Mouse (Mus musculus): ENCODE data around the gene Igdcc4. TPM values are rescaled to one million over a fixed set of nuclear protein-coding genes. Genes with fewer than 3 reads are reported as not detected.
"Not testable (repeated sequence)": the region's sequence is repeated elsewhere in the genome, so short reads cannot be mapped to it uniquely, and the experiment has no call there.

Igdcc4 gene
- 6.8 and 9.4 TPM in 2 replicates for polyA plus RNA-seq (2015; fragmentation: Nextera tagmentation; extraction: Ambion mirVana)

DNA sequence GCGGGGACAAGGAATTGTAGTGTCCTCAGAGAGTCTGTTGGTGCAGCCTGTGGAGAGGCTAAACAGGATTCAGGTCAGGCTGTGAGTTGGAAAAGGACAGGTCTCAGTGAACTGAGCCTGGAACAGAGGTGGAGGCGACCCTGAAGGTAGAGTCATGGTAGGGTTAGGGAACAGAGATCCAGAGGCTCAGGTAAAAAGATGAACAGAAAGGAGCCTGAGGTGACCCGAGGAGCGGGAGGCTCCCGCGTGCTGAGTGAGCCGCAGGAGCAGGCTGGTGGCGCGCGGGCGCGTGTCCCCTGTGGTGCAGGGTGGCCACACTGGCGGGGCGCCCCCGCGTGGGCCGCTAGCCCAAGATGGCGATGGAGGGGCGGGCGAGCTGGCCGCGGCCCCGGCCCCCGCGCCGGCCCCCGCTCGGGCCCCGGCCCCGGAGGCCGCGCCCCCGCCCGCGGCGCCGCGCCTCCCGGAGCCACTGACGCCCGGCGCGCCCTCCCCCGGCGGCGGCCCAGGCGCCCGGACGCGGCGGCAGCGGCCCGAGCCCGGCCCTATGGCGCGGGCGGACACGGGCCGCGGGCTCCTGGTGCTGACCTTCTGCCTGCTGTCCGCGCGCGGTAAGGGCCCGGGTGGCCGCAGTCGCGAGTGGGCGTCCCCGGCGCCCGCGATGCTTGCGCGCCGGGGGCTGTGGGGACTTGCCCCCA, at the start of gene Igdcc4:
TSS of gene Igdcc4 (plus strand) at position 496 of the 695 bp plus-strand sequence.
- Histone ChIP-seq H3K9me3 (replicated peaks; ENCODE audit: control insufficient read depth, low read length) (peaks cover 3% of the 10 kb centered on the region; the same call in 1 of the 2 replicates), H3K27me3 (ENCODE audit: control insufficient read depth, insufficient read depth, low read depth, low read length) (peaks cover 46% of the 10 kb centered on the region), H3K36me3 (ENCODE audit: control insufficient read depth, insufficient read depth) (no peaks in the 10 kb centered on the region), H3K4me2 (ENCODE audit: low read depth, low read length) (peak within 1 kb of the TSS; percentile 67), H3K4me1 (ENCODE audit: control insufficient read depth, low read depth, low read length) (no peaks in the 10 kb centered on the region), H3K27ac (ENCODE audit: low read length) (peak within 1 kb of the TSS; percentile 84), H3K9ac (ENCODE audit: low read depth, low read length) (peak within 1 kb of the TSS; percentile 59), H3K4me3 (ENCODE audit: low read depth, low read length) (peak within 1 kb of the TSS; percentile 61)
- peak; percentile 49 for ATAC-seq (ENCODE audit: low read depth)
- 2% methylated on average over 51 of the region's 76 CpGs for WGBS (ENCODE audit: insufficient replicate concordance)

DNA sequence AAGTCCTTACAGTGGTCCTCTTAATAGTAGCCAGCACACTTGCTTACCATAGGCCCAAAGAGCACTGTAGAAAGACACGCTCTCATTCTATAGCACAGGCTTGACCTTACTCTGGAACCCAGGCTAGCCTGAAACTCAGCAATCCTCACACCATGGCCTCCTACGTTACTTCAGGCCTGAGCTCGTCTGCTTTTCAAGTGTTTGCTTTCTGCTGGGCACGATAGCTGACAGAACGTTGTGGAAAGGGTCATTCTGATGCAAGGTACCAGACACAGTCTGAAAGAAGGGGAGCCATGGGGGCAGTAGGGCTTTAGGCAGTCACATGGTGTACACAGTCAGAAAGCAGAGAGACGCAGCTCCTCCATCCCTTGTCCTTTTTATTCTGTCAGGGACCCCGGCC, 37.0 kb upstream of the Igdcc4 start:
- Histone ChIP-seq H3K9me3 (replicated peaks; ENCODE audit: control insufficient read depth, low read length) (no peaks in the 10 kb centered on the region), H3K4me3 (ENCODE audit: low read depth, low read length) (no peak overlapping the region), H3K4me1 (ENCODE audit: control insufficient read depth, low read depth, low read length) (peaks cover 3% of the 10 kb centered on the region; the same call in 1 of the 2 replicates), H3K36me3 (ENCODE audit: control insufficient read depth, insufficient read depth) (peaks cover 62% of the 10 kb centered on the region), H3K27ac (ENCODE audit: low read length) (no peak overlapping the region), H3K27me3 (ENCODE audit: control insufficient read depth, insufficient read depth, low read depth, low read length) (no peaks in the 10 kb centered on the region), H3K9ac (ENCODE audit: low read depth, low read length) (no peak overlapping the region), H3K4me2 (ENCODE audit: low read depth, low read length) (no peak overlapping the region)
- WGBS (ENCODE audit: insufficient replicate concordance) = 85% methylated on average over 7 of the region's 7 CpGs
- ATAC-seq (ENCODE audit: low read depth) = no peak

DNA sequence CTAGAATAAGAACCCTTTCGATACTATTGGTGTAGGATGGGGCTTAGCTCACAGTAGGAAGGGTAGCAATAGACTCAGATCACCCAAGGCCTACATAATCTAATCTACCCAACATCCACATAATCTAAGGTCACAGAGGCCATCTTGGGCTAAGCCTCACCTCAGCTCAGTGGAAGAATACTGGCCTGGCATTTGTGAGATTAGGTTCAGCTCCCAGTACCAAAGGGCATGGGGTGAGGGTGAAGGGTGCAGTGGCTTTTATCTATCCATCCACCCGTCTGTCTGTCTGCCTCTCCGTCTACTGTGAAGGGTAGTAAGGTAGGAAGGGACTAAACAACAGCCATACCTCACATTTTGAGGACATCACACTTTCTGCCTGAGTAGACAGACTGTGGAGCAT, 30.7 kb upstream of the Igdcc4 start:
- no peaks in the 10 kb centered on the region for H3K27me3 ChIP-seq (ENCODE audit: control insufficient read depth, insufficient read depth, low read depth, low read length)
- no peak overlapping the region for H3K9ac ChIP-seq (ENCODE audit: low read depth, low read length)
- H3K36me3 ChIP-seq (ENCODE audit: control insufficient read depth, insufficient read depth) = peaks cover 29% of the 10 kb centered on the region
- H3K4me2 ChIP-seq (ENCODE audit: low read depth, low read length) = peak overlapping the region; percentile 32
- WGBS (ENCODE audit: insufficient replicate concordance) = 32% methylated on average over 3 of the region's 3 CpGs
- H3K27ac ChIP-seq (ENCODE audit: low read length) = peak overlapping the region; percentile 87
- peak; percentile 97 for ATAC-seq (ENCODE audit: low read depth)
- H3K4me1 ChIP-seq (ENCODE audit: control insufficient read depth, low read depth, low read length) = peaks cover 20% of the 10 kb centered on the region
- H3K9me3 ChIP-seq (replicated peaks; ENCODE audit: control insufficient read depth, low read length) = no peaks in the 10 kb centered on the region
- H3K4me3 ChIP-seq (ENCODE audit: low read depth, low read length) = no peak overlapping the region

DNA sequence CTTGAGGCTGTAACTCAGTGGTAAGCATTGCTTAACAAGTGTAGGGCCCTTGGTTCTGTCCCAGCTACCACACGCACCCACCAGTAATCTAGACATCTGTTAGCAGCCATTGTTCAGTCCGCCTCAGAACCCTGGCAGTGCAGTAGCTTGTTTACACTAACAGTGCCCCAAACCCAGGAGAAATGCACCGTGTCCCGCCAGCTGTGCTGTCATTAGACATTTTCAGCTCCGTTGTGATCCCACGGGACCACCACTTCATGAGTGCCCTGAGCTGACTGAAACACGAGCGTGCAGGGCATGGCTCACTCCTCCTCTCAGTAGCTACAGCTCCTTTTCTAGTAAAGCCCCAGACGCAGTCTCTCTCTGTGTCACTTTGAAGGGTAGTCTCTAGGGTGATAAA, 27.7 kb upstream of the Igdcc4 start:
- peaks cover 17% of the 10 kb centered on the region for H3K36me3 ChIP-seq (ENCODE audit: control insufficient read depth, insufficient read depth)
- WGBS (ENCODE audit: insufficient replicate concordance) = 78% methylated on average over 9 of the region's 9 CpGs
- no peak for ATAC-seq (ENCODE audit: low read depth)

DNA sequence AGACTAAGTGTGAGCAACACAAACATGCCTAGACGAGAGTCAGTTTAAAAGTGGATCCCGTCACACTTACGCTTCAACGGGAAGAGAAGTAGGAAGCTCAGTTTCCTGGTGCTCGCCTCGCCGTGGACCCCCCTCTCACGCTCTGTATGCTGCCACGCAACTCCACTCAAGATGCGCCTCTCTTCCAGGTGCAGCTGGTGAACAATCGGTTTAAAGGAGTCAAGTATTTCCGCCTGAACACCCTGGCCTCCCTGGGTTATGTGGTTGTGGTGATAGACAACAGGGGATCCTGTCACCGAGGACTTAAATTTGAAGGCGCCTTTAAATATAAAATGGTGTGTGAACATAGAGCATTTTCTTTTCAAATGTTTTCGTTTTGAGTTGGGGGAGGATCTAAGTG, 27.0 kb upstream of the Igdcc4 start:
- peaks cover 17% of the 10 kb centered on the region for H3K4me1 ChIP-seq (ENCODE audit: control insufficient read depth, low read depth, low read length)
- no peak overlapping the region for H3K27ac ChIP-seq (ENCODE audit: low read length)
- no peak overlapping the region for H3K4me3 ChIP-seq (ENCODE audit: low read depth, low read length)
- WGBS (ENCODE audit: insufficient replicate concordance) = 66% methylated on average over 15 of the region's 15 CpGs
- H3K27me3 ChIP-seq (ENCODE audit: control insufficient read depth, insufficient read depth, low read depth, low read length) = no peaks in the 10 kb centered on the region
- H3K9me3 ChIP-seq (replicated peaks; ENCODE audit: control insufficient read depth, low read length) = no peaks in the 10 kb centered on the region
- peaks cover 15% of the 10 kb centered on the region for H3K36me3 ChIP-seq (ENCODE audit: control insufficient read depth, insufficient read depth)
- no peak overlapping the region for H3K4me2 ChIP-seq (ENCODE audit: low read depth, low read length)
- no peak overlapping the region for H3K9ac ChIP-seq (ENCODE audit: low read depth, low read length)
- no peak for ATAC-seq (ENCODE audit: low read depth)

More for the DNA sequence above, 27.7 kb upstream of the Igdcc4 start:
- Histone ChIP-seq H3K27ac (ENCODE audit: low read length) (no peak overlapping the region), H3K4me1 (ENCODE audit: control insufficient read depth, low read depth, low read length) (peaks cover 20% of the 10 kb centered on the region), H3K4me2 (ENCODE audit: low read depth, low read length) (no peak overlapping the region), H3K9ac (ENCODE audit: low read depth, low read length) (no peak overlapping the region), H3K27me3 (ENCODE audit: control insufficient read depth, insufficient read depth, low read depth, low read length) (no peaks in the 10 kb centered on the region), H3K4me3 (ENCODE audit: low read depth, low read length) (no peak overlapping the region), H3K9me3 (replicated peaks; ENCODE audit: control insufficient read depth, low read length) (no peaks in the 10 kb centered on the region)

DNA sequence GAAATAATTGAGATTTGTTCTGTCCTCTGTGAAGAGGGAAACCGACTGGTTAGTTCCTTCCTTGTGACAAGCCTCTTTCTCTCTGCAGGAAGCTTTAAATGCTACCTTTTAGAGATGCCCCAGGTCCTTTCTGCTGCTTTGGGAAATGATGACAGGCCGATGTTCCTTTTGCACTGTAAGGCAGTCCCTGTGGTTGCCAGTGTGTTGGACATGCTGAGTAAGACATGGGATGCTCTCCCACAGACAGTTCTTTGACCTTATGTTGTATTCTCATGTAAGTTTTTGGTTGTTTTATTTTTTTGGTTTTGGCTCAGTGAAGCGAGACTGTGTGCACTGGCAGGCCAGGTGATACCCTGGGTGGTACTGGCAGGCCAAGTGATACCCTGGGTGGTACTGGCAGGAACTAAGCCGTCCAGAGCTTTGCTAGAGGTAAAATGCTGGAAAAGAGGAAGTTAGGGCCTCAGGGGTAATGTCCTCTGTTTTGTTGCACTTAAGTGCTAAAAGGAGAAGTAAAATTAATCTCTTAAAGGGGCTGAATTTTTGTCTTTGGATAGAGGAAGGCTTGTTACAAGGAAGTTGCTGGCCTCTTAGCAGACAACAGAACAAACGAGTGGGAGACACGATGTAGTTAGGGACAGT, 26.3 kb upstream of the Igdcc4 start:
- H3K27ac ChIP-seq (ENCODE audit: low read length) = no peak overlapping the region
- no peak for ATAC-seq (ENCODE audit: low read depth)
- peaks cover 15% of the 10 kb centered on the region for H3K36me3 ChIP-seq (ENCODE audit: control insufficient read depth, insufficient read depth)
- H3K4me3 ChIP-seq (ENCODE audit: low read depth, low read length) = no peak overlapping the region
- peaks cover 14% of the 10 kb centered on the region for H3K4me1 ChIP-seq (ENCODE audit: control insufficient read depth, low read depth, low read length)
- 42% methylated on average over 6 of the region's 6 CpGs for WGBS (ENCODE audit: insufficient replicate concordance)
- H3K4me2 ChIP-seq (ENCODE audit: low read depth, low read length) = no peak overlapping the region
- H3K27me3 ChIP-seq (ENCODE audit: control insufficient read depth, insufficient read depth, low read depth, low read length) = no peaks in the 10 kb centered on the region
- H3K9ac ChIP-seq (ENCODE audit: low read depth, low read length) = no peak overlapping the region
- no peaks in the 10 kb centered on the region for H3K9me3 ChIP-seq (replicated peaks; ENCODE audit: control insufficient read depth, low read length)

DNA sequence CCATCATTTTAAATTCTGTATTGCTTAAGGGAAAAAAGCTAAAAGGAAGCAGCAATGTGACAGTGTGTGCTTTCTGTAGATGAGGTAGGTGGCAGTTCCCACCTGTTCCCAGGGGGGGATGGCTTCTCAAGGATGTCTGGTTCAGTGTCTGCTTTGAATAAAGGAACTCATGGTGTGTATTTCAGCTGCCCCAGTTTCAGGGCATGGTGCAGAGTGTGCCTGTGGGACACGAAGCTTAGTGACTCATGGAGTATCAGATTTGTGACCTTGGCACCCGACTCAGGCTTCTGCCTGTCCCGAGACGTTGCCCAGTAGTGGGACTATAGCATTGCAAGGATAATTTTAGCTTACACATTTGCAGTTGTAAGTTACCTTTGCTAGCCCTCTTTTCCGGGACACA, 23.8 kb upstream of the Igdcc4 start:
- WGBS (ENCODE audit: insufficient replicate concordance) = 80% methylated on average over 5 of the region's 5 CpGs
- peaks cover 24% of the 10 kb centered on the region for H3K36me3 ChIP-seq (ENCODE audit: control insufficient read depth, insufficient read depth)
- H3K9me3 ChIP-seq (replicated peaks; ENCODE audit: control insufficient read depth, low read length) = no peaks in the 10 kb centered on the region
- H3K27me3 ChIP-seq (ENCODE audit: control insufficient read depth, insufficient read depth, low read depth, low read length) = no peaks in the 10 kb centered on the region
- no peak overlapping the region for H3K9ac ChIP-seq (ENCODE audit: low read depth, low read length)
- H3K4me2 ChIP-seq (ENCODE audit: low read depth, low read length) = no peak overlapping the region
- no peak for ATAC-seq (ENCODE audit: low read depth)
- H3K4me1 ChIP-seq (ENCODE audit: control insufficient read depth, low read depth, low read length) = no peaks in the 10 kb centered on the region
- H3K4me3 ChIP-seq (ENCODE audit: low read depth, low read length) = no peak overlapping the region
- H3K27ac ChIP-seq (ENCODE audit: low read length) = no peak overlapping the region

DNA sequence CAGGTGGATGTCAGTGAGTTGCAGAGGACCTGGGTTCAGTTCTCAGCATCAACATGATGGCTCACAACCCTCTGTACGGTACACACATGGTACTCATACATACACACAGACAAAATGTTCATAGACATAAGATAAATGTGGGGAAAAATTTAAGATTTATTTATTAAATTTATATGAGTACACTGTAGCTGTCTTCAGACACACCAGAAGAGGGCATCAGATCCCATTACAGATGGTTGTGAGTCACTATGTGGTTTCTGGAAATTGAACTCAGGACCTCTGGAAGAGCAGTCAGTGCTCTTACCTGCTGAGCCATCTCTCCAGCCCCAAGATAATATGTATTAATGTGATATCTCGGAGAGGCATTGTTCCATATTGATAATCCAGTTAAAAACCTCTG, 21.1 kb upstream of the Igdcc4 start:
- WGBS (ENCODE audit: insufficient replicate concordance) = 77% methylated on average over 2 of the region's 2 CpGs
- not testable (repeated sequence) for H3K4me1 ChIP-seq (ENCODE audit: control insufficient read depth, low read depth, low read length); H3K9me3 ChIP-seq (replicated peaks; ENCODE audit: control insufficient read depth, low read length); H3K4me3 ChIP-seq (ENCODE audit: low read depth, low read length); H3K27ac ChIP-seq (ENCODE audit: low read length); H3K4me2 ChIP-seq (ENCODE audit: low read depth, low read length); H3K27me3 ChIP-seq (ENCODE audit: control insufficient read depth, insufficient read depth, low read depth, low read length); H3K9ac ChIP-seq (ENCODE audit: low read depth, low read length); ATAC-seq (ENCODE audit: low read depth)
- H3K36me3 ChIP-seq (ENCODE audit: control insufficient read depth, insufficient read depth) = peaks cover 23% of the 10 kb centered on the region

DNA sequence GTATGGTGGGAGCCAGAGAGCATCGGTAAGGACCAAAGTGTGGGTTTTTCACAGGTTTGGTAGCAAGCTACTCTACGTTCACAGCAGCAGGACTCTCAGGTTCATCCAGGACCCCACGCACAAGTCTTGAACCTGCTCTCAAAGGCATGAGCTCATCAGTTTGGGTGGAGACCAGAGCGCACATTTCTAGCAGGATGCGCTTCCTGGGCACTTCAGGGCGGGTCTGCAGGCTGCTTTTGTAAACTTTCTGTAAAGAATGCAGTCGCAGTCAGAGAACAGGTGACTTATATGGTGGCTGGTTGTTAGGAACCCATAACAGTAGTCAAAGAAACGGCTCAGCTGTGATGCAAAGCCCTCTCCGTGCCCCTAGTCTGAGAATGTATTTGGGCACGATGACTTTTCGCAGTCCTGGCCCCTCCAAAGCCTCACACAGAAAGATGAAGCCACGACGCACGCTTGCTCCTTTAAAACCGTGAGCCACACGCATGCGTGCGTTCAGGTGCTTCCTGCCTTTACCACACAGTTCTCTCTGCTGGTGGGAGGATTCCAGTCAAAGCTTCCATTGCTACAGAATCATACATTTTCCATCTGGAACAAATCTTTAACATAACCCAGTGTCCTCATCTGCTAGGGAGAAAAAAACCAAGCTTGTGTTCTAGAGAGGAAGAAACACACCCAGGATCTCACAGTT, 18.1 kb upstream of the Igdcc4 start:
- H3K36me3 ChIP-seq (ENCODE audit: control insufficient read depth, insufficient read depth) = peaks cover 19% of the 10 kb centered on the region
- H3K4me2 ChIP-seq (ENCODE audit: low read depth, low read length) = no peak overlapping the region

More for the DNA sequence above, 18.1 kb upstream of the Igdcc4 start:
- ATAC-seq (ENCODE audit: low read depth) = no peak
- Histone ChIP-seq H3K4me1 (ENCODE audit: control insufficient read depth, low read depth, low read length) (peaks cover 8% of the 10 kb centered on the region), H3K4me3 (ENCODE audit: low read depth, low read length) (no peak overlapping the region), H3K27ac (ENCODE audit: low read length) (no peak overlapping the region), H3K9ac (ENCODE audit: low read depth, low read length) (no peak overlapping the region), H3K27me3 (ENCODE audit: control insufficient read depth, insufficient read depth, low read depth, low read length) (no peaks in the 10 kb centered on the region), H3K9me3 (replicated peaks; ENCODE audit: control insufficient read depth, low read length) (no peaks in the 10 kb centered on the region)
- 84% methylated on average over 18 of the region's 18 CpGs for WGBS (ENCODE audit: insufficient replicate concordance)
